Mouse (Mus musculus) hindbrain, postnatal 0 days (tissue): Measurements from ENCODE around the gene Tmem62. TPM values are rescaled to one million over a fixed set of nuclear protein-coding genes. Genes with fewer than 3 reads are reported as not detected.

ENCODE experiments used
- ATAC-seq: fragments of 200-750 bp; cut with Nextera tagmentation; 2 replicates; pipeline ENCODE4 v1.8.0; 2017; ENCODE audit warnings: mild to moderate bottlenecking, moderate TSS enrichment, moderate library complexity
- DNase-seq: peaks from one replicate; pipeline ENCODE4 v3.0.0-alpha.2; 2015; ENCODE audit warnings: low spot score
- H3K27ac ChIP-seq: fragments of 300-500 bp; sonication (generic); 2 replicates; pipeline ENCODE4 v1.5.1; 2014; ENCODE audit warnings: mild to moderate bottlenecking
- H3K27me3 ChIP-seq: fragments of 300-500 bp; sonication (generic); 2 replicates; pipeline ENCODE4 v1.6.1; 2014; ENCODE audit warnings: low read length, mixed read lengths; ENCODE audit not compliant: insufficient read depth
- H3K36me3 ChIP-seq: fragments of 300-500 bp; sonication (generic); 2 replicates; pipeline ENCODE4 v1.6.1; 2014; ENCODE audit warnings: low read length, mixed read lengths; ENCODE audit not compliant: insufficient read depth
- H3K4me1 ChIP-seq: fragments of 300-500 bp; sonication (generic); 2 replicates; pipeline ENCODE4 v1.6.1; 2014; ENCODE audit warnings: antibody characterized with exemption, low read length, mixed read lengths; ENCODE audit not compliant: insufficient read depth
- H3K4me2 ChIP-seq: fragments of 300-500 bp; sonication (generic); 2 replicates; pipeline ENCODE4 v1.6.1; 2014; ENCODE audit warnings: low read depth, mild to moderate bottlenecking, low read length, moderate library complexity, mixed read lengths
- H3K4me3 ChIP-seq: fragments of 300-500 bp; sonication (generic); 2 replicates; pipeline ENCODE4 v1.5.1; 2014; ENCODE audit warnings: low read length
- H3K9ac ChIP-seq: fragments of 300-500 bp; sonication (generic); replicated peaks from 2 replicates; pipeline ENCODE4 v1.6.1; 2014; ENCODE audit warnings: mild to moderate bottlenecking, low read length, moderate library complexity, mixed read lengths
- H3K9me3 ChIP-seq: fragments of 300-500 bp; sonication (generic); 2 replicates; pipeline ENCODE4 v1.6.1; 2016; ENCODE audit warnings: low read length, mixed read lengths
- CTCF ChIP-seq: IDR thresholded peaks from 2 replicates; pipeline ENCODE4 v1.5.1; 2016; ENCODE audit warnings: antibody characterized with exemption, control low read depth, low read depth
- WGBS: fragments of 180-500 bp; shearing (Covaris S2); extraction: QIAGEN DNeasy Blood & Tissue Kit; methylation state at CpG from one replicate; pipeline ENCODE4 v1.1.7; 2014; 5-methylcytosine and 5-hydroxymethylcytosine counted together
- microRNA-seq, 2 experiments: library from miRNA; unstranded; fragments of <30 nt; microRNA quantifications; one replicate each; pipeline ENCODE4; 2016
- polyA plus RNA-seq: library from polyadenylated mRNA; unstranded; fragments of >200 nt; fragmentation: Nextera tagmentation; extraction: Ambion mirVana; gene quantifications from 2 replicates; pipeline ENCODE4 v1.2.1, GENCODE M21; 2015
- total RNA-seq: library from RNA; depleted of rRNA; stranded (reverse); fragments of >200 nt; gene quantifications from 2 replicates; pipeline ENCODE4 v1.2.3, GENCODE M21; 2014; rRNA removed

The Tmem62 gene
- total and polyA plus RNA-seq, 2 experiments from 2014 or later = 12.6 to 24.0 TPM

- Histone ChIP-seq H3K4me2 (no peak overlapping the region), H3K9ac (no peak overlapping the region), H3K4me3 (no peak overlapping the region), H3K9me3 (no peaks in the 10 kb centered on the region), H3K4me1 (no peaks in the 10 kb centered on the region), H3K27me3 (no peaks in the 10 kb centered on the region), H3K36me3 (no peaks in the 10 kb centered on the region), H3K27ac (no peak overlapping the region)
- no peak for TF ChIP-seq CTCF
- DNase-seq (no peak), ATAC-seq (no peak)
- 65% methylated on average over 2 of the region's 2 CpGs for WGBS
Observed at GRCm38 (mm10) chr2:121054060-121054459, 77.2 kb downstream of the Tmem62 start.

- no peaks in the 10 kb centered on the region for H3K4me1 ChIP-seq
- no peaks in the 10 kb centered on the region for H3K36me3 ChIP-seq
- ATAC-seq (no peak), DNase-seq (no peak)
- no peak for TF ChIP-seq CTCF
- no peaks in the 10 kb centered on the region for H3K9me3 ChIP-seq
- 90% methylated on average over 6 of the region's 6 CpGs for WGBS
- H3K4me2 ChIP-seq = no peak overlapping the region
- no peak overlapping the region for H3K27ac ChIP-seq
- no peak overlapping the region for H3K9ac ChIP-seq
- no peak overlapping the region for H3K4me3 ChIP-seq
- no peaks in the 10 kb centered on the region for H3K27me3 ChIP-seq
Observed at GRCm38 (mm10) chr2:121055915-121056314, 79.1 kb downstream of the Tmem62 start.

Small RNA genes lying within 50 kb of the gene (microRNA-seq; reads per million reads assigned to microRNA genes)
- 0 reads per million in 2 experiments for gene Gm44325

Other genes with a start within 250 kb of the Tmem62 start
- 27.0 and 37.8 TPM in 2 replicates for gene Cdan1, start 126.9 kb upstream of the Tmem62 start, total RNA-seq
- 4.9 and 5.9 TPM in 2 replicates for gene Cdan1, start 126.9 kb upstream of the Tmem62 start, polyA plus RNA-seq
- gene Ttbk2, start 126.4 kb upstream of the Tmem62 start, total RNA-seq = 60.1 and 63.7 TPM in 2 replicates
- gene Ttbk2, start 126.4 kb upstream of the Tmem62 start, polyA plus RNA-seq = 9.2 and 9.3 TPM in 2 replicates
- 27.8 and 34.8 TPM in 2 replicates for gene Ubr1, start 6.3 kb upstream of the Tmem62 start, total RNA-seq
- 27.3 and 27.5 TPM in 2 replicates for gene Ubr1, start 6.3 kb upstream of the Tmem62 start, polyA plus RNA-seq
- 40.0 and 42.3 TPM in 2 replicates for gene Ccndbp1, start 31.4 kb downstream of the Tmem62 start, total RNA-seq
- gene Ccndbp1, start 31.4 kb downstream of the Tmem62 start, polyA plus RNA-seq = 76.5 and 80.2 TPM in 2 replicates
- gene Epb42, start 60.1 kb downstream of the Tmem62 start, total RNA-seq = 0.07 and 0.73 TPM in 2 replicates
- gene Epb42, start 60.1 kb downstream of the Tmem62 start, polyA plus RNA-seq = 0.06 and 0.18 TPM in 2 replicates
- 0.78 TPM in 1 of 2 replicates, not detected in the other for gene Tgm5, start 108.8 kb downstream of the Tmem62 start, total RNA-seq
- 0.37 and 0.45 TPM in 2 replicates for gene Tgm5, start 108.8 kb downstream of the Tmem62 start, polyA plus RNA-seq
- not detected in 2 replicates for gene Tgm7, start 132.8 kb downstream of the Tmem62 start, total RNA-seq
- gene Tgm7, start 132.8 kb downstream of the Tmem62 start, polyA plus RNA-seq = not detected in 2 replicates
- gene Adal, start 163.4 kb downstream of the Tmem62 start, total RNA-seq = 17.6 and 22.4 TPM in 2 replicates
- gene Adal, start 163.4 kb downstream of the Tmem62 start, polyA plus RNA-seq = 18.0 and 18.4 TPM in 2 replicates
- 9.6 and 10.1 TPM in 2 replicates for gene Lcmt2, start 163.6 kb downstream of the Tmem62 start, total RNA-seq
- gene Lcmt2, start 163.6 kb downstream of the Tmem62 start, polyA plus RNA-seq = 11.4 and 14.2 TPM in 2 replicates
- 20.2 and 33.6 TPM in 2 replicates for gene Tubgcp4, start 193.6 kb downstream of the Tmem62 start, total RNA-seq
- 26.1 and 27.6 TPM in 2 replicates for gene Tubgcp4, start 193.6 kb downstream of the Tmem62 start, polyA plus RNA-seq
- gene Zscan29, start 194.1 kb downstream of the Tmem62 start, total RNA-seq = 3.2 and 5.7 TPM in 2 replicates
- 5.3 and 5.5 TPM in 2 replicates for gene Zscan29, start 194.1 kb downstream of the Tmem62 start, polyA plus RNA-seq